Mouse (Mus musculus) adrenal gland, adult 2 months (tissue): ENCODE results near the gene Bbx. TPM values are rescaled to one million over a fixed set of nuclear protein-coding genes. Genes with fewer than 3 reads are reported as not detected.

Experiments
- DNase-seq: peaks from one replicate; pipeline ENCODE4 v3.0.0; 2021
- long read RNA-seq: library from polyadenylated mRNA; stranded (forward); transcript quantifications from one replicate; pipeline ENCODE4 v2.0.0, GENCODE M21; 2021
- polyA plus RNA-seq: library from polyadenylated mRNA; depleted of rRNA; stranded (reverse); fragments of >200 nt; gene quantifications from 2 replicates; pipeline ENCODE4 v1.2.3, GENCODE M21; 2012; rRNA removed
- total RNA-seq, 2 experiments: library from RNA; stranded (reverse); gene quantifications; 2 replicates each; pipeline ENCODE4 v1.2.3; 2021

Bbx gene
- total RNA-seq, result 10 to 100 TPM; 33.1 to 34.3 TPM
- polyA plus RNA-seq, result 5.8 and 8.4 TPM in 2 replicates
- long read RNA-seq, partial matches to known transcripts, result 0 of 1 reads
- long read RNA-seq, other reads (novel, unspliced or antisense), result 1 of 1 reads

DNA sequence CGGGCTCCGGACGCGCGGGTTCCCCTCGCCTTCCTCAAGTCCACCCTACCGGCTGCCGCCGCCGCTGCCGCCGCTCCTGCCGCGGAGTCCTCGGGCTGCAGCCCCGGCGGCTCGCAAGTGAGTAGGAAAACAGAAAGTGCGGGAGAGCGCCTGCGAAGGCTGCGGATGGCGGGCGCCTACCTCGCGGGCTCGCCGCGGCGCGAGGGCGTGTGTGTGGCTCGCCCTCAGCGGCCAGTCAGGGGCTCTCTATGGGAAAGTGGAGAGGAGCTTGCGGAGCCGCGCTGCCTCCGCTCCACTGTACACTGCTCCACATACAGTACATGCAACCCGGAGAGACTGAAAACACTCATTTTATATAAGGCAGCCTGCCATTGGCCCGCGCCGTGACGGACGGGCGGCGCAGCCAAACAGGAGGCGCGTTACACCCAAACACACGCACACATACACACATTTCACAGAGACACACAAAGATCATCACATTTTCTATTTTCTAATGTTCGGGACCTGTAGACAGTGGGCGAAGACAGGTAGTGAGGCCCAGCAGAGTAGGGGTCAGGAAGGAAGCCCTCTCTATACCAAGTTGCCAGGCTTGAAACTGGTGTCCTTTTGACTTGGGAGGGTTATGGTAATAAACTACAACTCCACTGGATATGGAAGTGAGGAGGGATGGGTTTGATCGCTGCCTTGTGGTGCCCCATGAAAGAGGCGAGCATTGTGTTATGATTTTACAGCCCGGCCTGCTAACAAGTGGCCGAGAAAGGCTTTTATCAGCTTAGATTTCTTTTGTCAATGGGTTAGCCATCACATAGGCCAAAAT lies at the start of gene Bbx:
Bbx (minus strand) TSS at position 329 of the 817 bp plus-strand sequence.
- peak; percentile 99 for DNase-seq

- DNase-seq, result no peak
Observed at GRCm38 (mm10) chr16:50481892-50482291, 49.7 kb upstream of the Bbx start.

DNA sequence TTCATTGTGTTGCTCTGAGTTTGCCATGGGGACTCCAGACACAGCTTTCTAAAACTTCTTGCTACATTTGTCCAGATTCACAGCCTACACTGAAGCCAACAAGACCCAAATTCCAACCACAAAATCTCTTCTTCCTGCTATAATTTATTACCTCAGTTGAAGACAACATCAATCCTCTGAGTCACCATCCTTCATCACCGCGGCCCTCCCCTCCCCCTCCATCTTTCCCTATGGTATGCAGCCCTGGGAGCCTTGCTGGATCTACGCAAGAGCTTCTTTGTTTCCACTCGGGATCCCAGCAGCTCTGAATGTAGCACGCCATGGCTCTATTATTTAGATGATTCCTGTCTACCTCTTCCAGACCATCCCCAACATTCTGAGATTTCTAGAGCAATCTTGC lies 49.2 kb upstream of the Bbx start:
- DNase-seq, result peak; percentile 8

- DNase-seq, result no peak
Observed at GRCm38 (mm10) chr16:50478695-50479094, 46.5 kb upstream of the Bbx start.

- DNase-seq, result no peak
Observed at GRCm38 (mm10) chr16:50477628-50478027, 45.4 kb upstream of the Bbx start.

DNA sequence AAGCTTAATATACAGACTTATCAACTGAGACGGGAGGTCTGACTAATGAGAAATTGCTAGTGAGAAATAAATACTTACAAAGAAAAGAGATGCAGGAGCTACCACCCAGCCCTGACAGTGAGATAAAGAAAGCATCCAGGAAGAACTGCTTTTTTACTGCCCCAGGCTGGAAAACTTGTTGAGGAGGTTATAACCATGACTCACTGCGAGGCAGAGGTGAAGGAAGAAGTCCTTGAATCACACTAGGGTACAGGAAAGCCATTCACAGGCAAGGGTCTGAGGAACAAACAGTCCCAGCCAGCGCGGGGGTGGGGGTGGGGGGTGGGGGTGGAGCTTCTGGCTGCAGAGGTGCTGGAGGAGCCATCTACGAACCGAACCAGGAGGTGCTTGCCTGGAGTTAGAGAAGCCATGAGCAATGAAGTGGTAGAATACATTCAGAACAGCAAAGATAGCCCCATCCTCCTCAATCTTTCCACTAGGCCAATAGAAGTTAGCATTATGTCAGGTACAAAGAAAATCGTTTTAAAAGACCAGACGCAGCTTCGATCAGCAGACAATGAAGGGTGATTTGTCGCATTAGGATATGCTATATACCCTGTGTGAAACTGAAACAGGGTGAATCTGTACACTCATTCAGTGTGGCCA lies 30.2 kb upstream of the Bbx start:
- peak; percentile 24 for DNase-seq

- no peak for DNase-seq
Observed at GRCm38 (mm10) chr16:50459146-50459545, 27.0 kb upstream of the Bbx start.

DNA sequence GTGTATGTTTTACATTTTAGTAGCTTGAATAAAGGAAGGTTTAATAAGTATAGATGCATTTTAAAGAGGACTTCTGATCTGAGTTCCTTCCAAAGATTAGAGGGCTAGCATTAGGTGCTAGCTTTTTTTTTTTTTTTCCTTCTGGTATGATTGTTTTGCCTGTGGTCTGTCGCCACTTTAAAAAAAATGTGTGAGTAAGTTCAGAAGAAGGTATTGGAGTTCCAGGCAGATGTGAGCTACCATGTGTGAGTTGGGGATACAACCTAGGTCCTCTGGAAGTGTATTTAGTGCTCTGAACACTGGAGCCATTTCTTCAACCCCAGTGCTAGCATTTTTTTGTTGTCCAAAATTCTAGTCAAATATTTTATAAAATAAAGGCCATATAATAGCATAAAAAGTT lies 23.9 kb upstream of the Bbx start:
- no peak for DNase-seq

GRCm38 (mm10) chr16:50449086-50449485 lies 16.9 kb upstream of the Bbx start:
- no peak for DNase-seq

GRCm38 (mm10) chr16:50445014-50445413 lies 12.8 kb upstream of the Bbx start:
- DNase-seq, result no peak

- no peak for DNase-seq
Observed at GRCm38 (mm10) chr16:50438816-50439215, 6.6 kb upstream of the Bbx start.

DNA sequence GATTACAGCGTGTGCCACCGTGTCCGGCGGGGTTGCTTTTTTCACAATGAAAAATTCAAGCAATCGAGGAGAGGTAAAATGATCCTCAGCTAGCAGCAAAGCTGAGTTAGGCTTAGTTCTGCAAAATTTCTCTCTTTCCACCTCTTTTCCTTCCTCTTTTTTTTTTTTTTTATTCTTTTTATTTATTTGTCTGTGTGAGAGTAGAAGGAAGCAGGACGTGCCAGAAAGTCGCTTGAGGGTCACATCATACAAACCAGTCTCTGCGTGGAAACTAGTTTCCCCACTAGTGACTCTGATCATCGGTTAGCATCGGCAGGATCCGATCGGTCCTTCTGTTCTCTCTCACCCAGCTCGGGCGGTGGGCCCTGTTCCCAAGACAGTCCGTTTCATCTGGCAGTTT lies 5.6 kb upstream of the Bbx start:
- DNase-seq, result no peak

DNA sequence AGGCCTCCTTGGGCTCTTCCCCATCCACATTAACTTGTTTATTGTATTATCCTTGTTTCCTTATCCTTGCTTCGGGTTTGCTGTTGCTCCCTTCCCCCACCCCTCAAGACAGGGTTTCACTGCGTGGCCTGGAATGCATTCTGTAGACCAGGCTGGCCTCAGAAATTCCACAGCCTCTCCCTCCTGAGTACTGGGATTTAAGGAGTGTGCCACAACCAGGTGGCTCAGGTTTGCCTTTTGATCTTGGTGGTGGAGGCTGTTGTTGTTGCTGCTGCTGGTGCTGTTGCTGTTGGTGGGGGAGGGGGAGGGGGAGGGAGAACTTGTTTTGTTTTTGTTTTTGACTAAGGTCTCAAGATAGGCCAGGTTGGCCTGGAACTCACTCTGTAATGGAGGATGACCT lies 5.1 kb upstream of the Bbx start:
- no peak for DNase-seq

DNA sequence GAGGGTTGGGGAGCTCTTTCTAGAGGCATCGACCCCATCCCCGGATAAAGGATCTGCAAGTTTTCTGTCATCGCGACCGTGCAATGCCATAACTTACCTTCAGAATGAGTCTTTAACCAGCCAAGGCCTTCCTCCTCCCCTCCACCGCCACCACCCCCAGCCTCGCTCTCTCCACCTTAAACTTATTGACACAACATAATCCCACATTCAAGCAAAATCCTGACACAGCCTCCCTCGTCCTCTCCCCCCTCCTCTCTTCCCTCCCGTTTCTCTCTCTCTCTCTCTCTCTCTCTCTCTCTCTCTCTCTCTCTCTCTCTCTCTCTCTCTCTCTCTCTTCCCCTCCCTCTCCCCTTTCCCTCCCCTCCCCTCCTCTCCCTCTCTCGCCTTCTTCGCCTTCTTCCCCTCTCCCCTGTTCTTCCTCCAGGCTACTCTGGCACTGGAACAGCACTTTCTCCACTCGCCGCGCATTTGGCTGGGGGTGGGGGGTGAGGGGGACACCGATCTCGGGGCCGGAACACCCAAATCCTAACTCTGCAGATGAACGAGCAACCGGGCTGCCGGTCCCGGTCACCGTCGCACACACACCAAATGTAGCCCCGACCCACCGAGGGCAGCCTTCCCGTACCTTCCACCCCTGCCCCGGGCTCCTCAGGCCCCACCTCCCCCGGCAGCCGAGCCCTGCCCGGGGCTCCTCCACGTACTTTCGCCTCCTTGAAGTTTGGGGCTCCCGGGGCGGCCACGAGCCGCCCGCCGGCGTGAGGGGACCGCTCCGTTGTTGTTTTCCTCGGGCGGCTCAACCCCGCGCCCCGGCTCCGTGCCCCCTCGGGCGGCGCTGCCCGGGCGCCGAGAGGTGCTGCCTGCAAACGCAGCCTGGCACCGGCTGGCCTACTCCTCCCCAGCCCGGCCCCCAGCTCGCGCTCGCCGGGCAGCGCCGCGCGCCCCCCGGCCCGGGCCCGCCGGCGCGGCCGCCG lies 894 bp downstream of the Bbx start:
- peak; percentile 85 for DNase-seq

DNA sequence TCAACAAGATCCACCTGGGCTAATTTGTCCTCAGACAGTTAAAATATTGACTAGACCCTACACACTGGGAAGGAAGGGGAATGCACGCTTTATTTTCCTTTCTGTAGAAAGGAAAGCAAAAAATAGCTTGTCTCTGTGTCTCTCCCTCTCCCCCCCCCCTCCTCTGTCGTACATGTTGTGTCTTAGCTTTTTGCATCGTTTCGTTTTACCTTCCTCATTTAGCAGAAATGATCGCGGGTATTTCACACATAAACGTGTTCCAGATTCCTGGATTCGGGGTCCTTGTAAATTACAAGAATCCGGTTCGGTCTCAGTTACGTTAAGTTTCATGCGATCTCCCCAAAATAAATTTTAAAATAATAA lies 1.7 kb downstream of the Bbx start:
- DNase-seq, result no peak

GRCm38 (mm10) chr16:50429692-50430514 lies 2.3 kb downstream of the Bbx start:
- DNase-seq, result peak; percentile 74

- DNase-seq, result peak; percentile 59
Observed at GRCm38 (mm10) chr16:50428871-50429691, 3.1 kb downstream of the Bbx start.

DNA sequence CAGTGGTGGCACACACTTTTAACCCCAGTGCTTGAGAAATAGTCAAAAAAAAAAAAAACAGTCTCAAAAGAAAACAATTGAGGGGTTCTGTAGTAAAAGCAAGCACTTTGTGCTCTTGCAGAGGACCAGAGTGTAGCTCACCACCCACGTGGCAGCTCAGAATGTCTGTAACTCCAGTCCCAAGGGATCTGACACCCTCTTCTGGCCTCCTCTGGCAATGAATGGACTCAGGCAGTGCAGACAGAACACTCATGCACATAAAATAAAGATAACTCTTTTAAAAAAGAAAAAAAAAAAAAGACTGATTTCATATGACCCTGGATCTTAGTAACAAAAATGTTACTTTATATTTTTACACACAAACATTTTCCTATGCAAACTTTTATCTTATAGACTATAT lies 12.1 kb downstream of the Bbx start:
- DNase-seq, result peak; percentile 18

DNA sequence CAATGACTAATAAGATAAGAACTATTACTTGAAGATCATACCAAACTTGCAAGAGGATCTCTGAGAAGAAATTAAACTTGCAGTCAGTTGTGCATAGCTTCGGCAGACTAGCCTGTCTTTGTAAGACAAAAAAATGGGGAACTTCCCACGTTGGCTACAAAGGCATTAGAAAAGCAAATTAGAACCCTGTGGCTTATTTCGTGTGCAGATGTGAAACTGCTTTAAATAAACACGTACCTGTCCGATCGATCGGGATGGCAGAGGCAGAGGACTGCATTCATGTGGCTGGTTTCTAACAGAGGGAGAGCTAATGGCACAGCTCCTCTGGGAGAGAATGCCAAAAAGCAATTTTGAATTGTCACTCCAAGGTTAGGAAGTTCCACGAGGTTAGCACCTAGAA lies 16.8 kb downstream of the Bbx start:
- DNase-seq, result no peak

DNA sequence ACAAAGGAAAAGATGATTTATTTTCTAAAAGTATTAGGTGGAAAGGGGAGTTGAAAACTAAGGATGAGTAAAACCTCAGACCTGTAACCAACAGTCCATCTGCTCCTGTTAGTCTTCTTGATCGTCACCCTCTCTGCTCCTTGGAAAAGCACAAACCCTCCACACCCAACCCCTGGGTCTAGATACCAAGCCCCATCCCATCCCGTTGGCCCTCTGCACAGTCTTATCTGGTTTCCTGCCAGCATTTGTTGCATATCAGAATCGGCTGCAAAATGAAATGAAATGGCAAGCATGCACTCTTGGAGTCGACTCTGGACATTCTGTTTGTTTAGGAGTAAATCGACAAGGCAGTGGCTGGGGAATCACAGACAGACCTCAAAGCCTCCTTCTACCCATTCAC lies 29.3 kb downstream of the Bbx start:
- no peak for DNase-seq

DNA sequence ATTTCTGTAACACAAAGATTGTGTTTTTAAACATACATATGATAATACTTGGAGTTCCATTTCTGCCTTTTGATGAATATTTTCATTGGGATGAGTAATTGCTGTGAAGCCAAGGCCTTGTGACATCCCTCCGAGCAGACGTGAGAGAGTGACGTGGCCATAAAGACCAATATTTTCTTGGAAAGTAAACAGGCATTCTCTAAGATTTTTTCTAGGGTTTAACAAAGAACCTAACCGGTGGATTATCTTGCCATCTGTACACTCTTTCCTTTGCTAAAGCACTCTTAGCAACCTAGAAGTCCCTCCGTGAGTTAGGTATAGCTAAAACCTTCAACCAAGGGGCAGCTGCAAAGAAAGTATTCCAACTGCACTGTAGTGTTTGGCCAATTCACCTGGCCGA lies 32.4 kb downstream of the Bbx start:
- peak; percentile 18 for DNase-seq
